Mouse (Mus musculus) hindbrain, embryonic 14.5 days (tissue): Measurements from ENCODE around the gene Defb29. TPM values are rescaled to one million over a fixed set of nuclear protein-coding genes. Genes with fewer than 3 reads are reported as not detected.
A peak's percentile ranks its signal among the peaks of the same experiment; 100 is the strongest.

Experiments
- ATAC-seq: fragments of 200-750 bp; cut with Nextera tagmentation; 2 replicates; pipeline ENCODE4 v1.8.0; 2017; ENCODE audit warnings: moderate number of reproducible peaks, mild to moderate bottlenecking, moderate TSS enrichment, moderate library complexity; ENCODE audit not compliant: low FRiP score
- DNase-seq: peaks from one replicate; pipeline ENCODE4 v3.0.0-alpha.2; 2015; ENCODE audit warnings: low spot score
- H3K27ac ChIP-seq: fragments of 300-500 bp; sonication (generic); 2 replicates; pipeline ENCODE4 v1.5.1; 2014; ENCODE audit warnings: mild to moderate bottlenecking, moderate library complexity
- H3K27me3 ChIP-seq: fragments of 300-500 bp; sonication (generic); 2 replicates; pipeline ENCODE4 v1.6.1; 2014; ENCODE audit warnings: mild to moderate bottlenecking, low read length, mixed read lengths; ENCODE audit not compliant: control insufficient read depth, insufficient read depth
- H3K36me3 ChIP-seq: fragments of 300-500 bp; sonication (generic); replicated peaks from 2 replicates; pipeline ENCODE4 v1.6.1; 2014; ENCODE audit not compliant: control insufficient read depth, insufficient read depth
- H3K4me1 ChIP-seq: fragments of 300-500 bp; sonication (generic); replicated peaks from 2 replicates; pipeline ENCODE4 v1.6.1; 2014; ENCODE audit warnings: antibody characterized with exemption, low read length, mixed read lengths; ENCODE audit not compliant: control insufficient read depth, insufficient read depth
- H3K4me2 ChIP-seq: fragments of 300-500 bp; sonication (generic); replicated peaks from 2 replicates; pipeline ENCODE4 v1.6.1; 2014; ENCODE audit warnings: mild to moderate bottlenecking, moderate library complexity
- H3K4me3 ChIP-seq: fragments of 300-500 bp; sonication (generic); replicated peaks from 2 replicates; pipeline ENCODE4 v1.5.1; 2014; ENCODE audit warnings: mild to moderate bottlenecking, low read length
- H3K9ac ChIP-seq: fragments of 300-500 bp; sonication (generic); 2 replicates; pipeline ENCODE4 v1.6.1; 2014
- H3K9me3 ChIP-seq: fragments of 300-500 bp; sonication (generic); 2 replicates; pipeline ENCODE4 v1.6.1; 2016; ENCODE audit warnings: low read length; ENCODE audit not compliant: control insufficient read depth
- WGBS: fragments of 180-500 bp; shearing (Covaris S2); extraction: QIAGEN DNeasy Blood & Tissue Kit; methylation state at CpG from one replicate; pipeline ENCODE4 v1.1.7; 2014; 5-methylcytosine and 5-hydroxymethylcytosine counted together
- polyA plus RNA-seq: library from polyadenylated mRNA; unstranded; fragments of >200 nt; fragmentation: Nextera tagmentation; extraction: Ambion mirVana; gene quantifications from 2 replicates; pipeline ENCODE4 v1.2.1, GENCODE M21; 2014

Defb29 gene
- polyA plus RNA-seq, 1 experiment from 2014 or later: not detected

DNA sequence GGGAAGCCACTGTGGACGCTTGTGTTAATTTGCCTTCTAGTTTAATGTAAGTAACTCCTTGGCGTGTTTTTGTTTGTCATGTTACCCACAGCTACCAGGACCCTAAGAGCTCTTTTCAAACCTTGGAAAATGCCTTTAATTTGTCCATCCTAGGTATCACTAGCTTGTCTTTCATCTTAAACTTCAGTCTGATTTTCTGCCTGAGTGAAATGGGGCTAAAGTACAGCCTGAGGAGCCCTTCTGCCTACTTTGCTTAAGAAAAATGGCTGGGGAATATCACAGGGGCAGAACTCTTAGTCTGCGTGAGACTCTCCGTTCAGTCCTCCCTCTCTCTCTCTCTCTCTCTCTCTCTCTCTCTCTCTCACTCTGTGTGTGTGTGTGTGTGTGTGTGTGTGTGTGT is 30.0 kb upstream of the Defb29 start:
- Histone ChIP-seq H3K27me3 (no peaks in the 10 kb centered on the region), H3K4me3 (no peak overlapping the region), H3K27ac (no peak overlapping the region), H3K9me3 (no peaks in the 10 kb centered on the region), H3K4me2 (no peak overlapping the region), H3K9ac (no peak overlapping the region), H3K4me1 (no peaks in the 10 kb centered on the region), H3K36me3 (no peaks in the 10 kb centered on the region)
- 90% methylated on average over 4 of the region's 4 CpGs for WGBS
- no peak for ATAC-seq
- no peak for DNase-seq

DNA sequence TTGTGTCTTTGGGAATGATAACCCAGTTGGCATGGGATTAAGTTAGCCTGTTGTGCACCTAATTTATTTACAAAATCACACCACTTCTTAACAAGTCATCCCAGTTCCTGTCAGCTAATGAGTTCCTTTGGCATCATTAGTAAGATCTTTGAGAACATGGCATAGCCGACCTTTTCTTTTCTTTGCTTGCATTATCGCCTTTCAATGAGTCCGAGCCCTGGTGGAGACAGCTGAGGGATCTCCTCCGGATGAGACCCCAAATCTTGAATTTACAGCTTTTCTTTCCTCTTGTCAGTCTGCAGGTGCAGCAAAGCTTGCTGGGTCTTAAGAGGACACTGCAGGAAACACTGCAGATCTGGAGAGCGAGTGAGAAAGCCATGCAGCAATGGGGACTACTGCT is 29.1 kb upstream of the Defb29 start, which contains the start of gene Gm17416:
TSS of gene Gm17416 (plus strand) at position 301 of the 400 bp plus-strand sequence.
- no peaks in the 10 kb centered on the region for H3K36me3 ChIP-seq
- H3K4me2 ChIP-seq: no peak within 1 kb of the TSS
- H3K4me3 ChIP-seq: no peak within 1 kb of the TSS
- H3K27me3 ChIP-seq: no peaks in the 10 kb centered on the region
- 87% methylated on average over 5 of the region's 5 CpGs for WGBS
- H3K27ac ChIP-seq: no peak within 1 kb of the TSS
- no peak for DNase-seq
- no peak within 1 kb of the TSS for H3K9ac ChIP-seq
- no peaks in the 10 kb centered on the region for H3K4me1 ChIP-seq
- no peaks in the 10 kb centered on the region for H3K9me3 ChIP-seq
- ATAC-seq: no peak

DNA sequence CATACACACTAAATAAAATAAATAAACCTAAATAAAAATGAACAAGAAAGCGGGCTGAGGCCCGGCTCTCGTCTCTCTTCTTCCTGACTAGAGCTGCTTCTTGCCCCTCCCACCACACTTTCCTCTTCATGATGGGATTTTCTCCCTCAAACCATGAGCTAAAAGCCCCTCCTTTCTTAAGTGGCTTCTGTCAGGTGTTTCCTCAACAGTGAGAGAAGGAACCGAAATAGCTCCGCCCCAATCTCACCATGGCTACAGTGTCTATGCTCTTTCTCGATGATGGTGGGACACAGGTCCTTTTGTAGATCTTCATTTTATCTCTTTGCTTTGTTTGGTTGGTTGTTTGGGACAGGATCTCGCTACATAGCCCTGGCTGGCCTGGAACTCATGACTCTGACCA is 16.8 kb upstream of the Defb29 start:
- Histone ChIP-seq H3K9me3 (no peaks in the 10 kb centered on the region), H3K27ac (no peak overlapping the region), H3K9ac (no peak overlapping the region), H3K4me2 (no peak overlapping the region), H3K4me1 (0 out of 2 replicates have a peak, but pooled peaks cover 4% of the 10 kb centered on the region), H3K27me3 (no peaks in the 10 kb centered on the region), H3K4me3 (no peak overlapping the region), H3K36me3 (no peaks in the 10 kb centered on the region)
- 91% methylated on average over 7 of the region's 7 CpGs for WGBS
- ATAC-seq (no peak), DNase-seq (no peak)

DNA sequence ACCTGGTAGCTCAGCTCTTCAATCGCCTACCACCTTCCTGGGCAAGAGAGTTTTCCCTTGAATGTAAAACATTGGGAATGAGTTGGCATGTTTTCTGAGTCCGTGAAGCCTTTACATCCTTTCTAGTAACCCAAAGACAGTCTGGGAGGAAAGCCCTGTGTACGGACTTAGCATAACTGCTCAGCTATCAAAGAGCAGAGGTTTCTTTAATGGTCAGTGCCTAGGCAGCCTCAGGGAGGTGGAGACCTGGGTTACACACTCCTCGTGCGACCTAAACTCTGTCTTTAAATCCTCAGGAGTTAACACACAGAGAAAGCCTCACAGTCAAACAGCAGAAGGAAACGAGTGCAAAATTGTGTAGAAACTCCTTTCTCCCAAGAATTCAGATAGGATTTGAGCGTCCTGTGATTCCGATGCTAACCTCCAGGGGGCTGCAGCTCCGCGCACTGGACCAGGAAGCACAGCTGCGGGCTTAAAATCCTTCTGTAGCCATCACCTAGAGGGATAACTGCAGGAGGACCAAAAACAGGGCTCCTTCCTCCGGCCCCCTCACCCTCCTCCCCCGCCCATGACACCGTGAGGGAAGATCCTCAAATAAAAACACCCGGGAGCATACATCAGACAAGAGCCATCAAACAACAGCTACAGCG is 14.0 kb upstream of the Defb29 start:
- 0 out of 2 replicates have a peak, but pooled peaks cover 4% of the 10 kb centered on the region for H3K4me1 ChIP-seq
- H3K4me3 ChIP-seq: no peak overlapping the region
- H3K9ac ChIP-seq: no peak overlapping the region
- DNase-seq: peak; percentile 82
- H3K9me3 ChIP-seq: no peaks in the 10 kb centered on the region
- ATAC-seq: no peak
- H3K4me2 ChIP-seq: peak overlapping the region; percentile 31
- no peaks in the 10 kb centered on the region for H3K36me3 ChIP-seq
- 13% methylated on average over 16 of the region's 16 CpGs for WGBS
- H3K27me3 ChIP-seq: no peaks in the 10 kb centered on the region
- H3K27ac ChIP-seq: no peak overlapping the region

DNA sequence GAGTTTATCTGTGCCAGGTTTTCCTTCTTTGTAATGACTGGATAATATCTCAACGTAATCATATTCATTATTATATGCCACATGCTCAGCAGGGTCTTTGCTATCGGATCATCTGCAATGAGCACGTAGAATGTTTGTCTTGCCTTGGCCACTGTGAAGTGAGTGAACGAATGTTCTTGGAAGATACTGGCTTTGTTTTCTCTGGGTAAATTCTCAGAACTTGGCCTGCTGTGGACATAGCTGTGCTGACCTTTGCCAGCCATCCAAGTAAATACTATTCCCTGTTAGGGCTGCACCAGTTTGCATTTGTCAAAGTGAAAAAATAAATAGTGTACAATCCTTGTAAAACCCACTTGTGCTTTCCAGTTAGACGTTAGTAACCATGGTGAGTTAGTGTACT is 8.2 kb upstream of the Defb29 start:
- H3K4me3 ChIP-seq: no peak overlapping the region
- no peaks in the 10 kb centered on the region for H3K9me3 ChIP-seq
- no peak overlapping the region for H3K27ac ChIP-seq
- H3K36me3 ChIP-seq: no peaks in the 10 kb centered on the region
- H3K4me2 ChIP-seq: no peak overlapping the region
- no peak overlapping the region for H3K9ac ChIP-seq
- ATAC-seq: no peak
- no peaks in the 10 kb centered on the region for H3K27me3 ChIP-seq
- WGBS: 71% methylated on average over 5 of the region's 5 CpGs
- no peak for DNase-seq
- H3K4me1 ChIP-seq: no peaks in the 10 kb centered on the region

DNA sequence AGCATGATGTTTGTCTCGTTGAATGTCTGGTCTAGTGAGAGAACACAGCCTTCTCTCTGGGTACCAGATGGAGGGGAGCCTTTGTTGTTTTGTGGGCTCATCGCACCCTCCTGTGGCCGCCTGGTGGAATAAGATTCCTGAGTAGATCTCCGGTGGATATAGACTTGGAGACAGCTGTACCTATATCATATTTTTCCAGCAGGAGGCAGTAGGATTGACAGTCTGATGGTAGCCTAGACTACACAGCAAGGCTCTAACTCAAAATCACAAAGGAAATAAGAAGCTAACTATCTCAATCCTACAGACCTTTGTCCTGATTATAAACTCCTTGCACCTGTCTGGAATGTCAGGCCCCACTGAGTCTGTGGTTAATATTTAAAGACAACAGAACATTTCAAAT is 4.8 kb upstream of the Defb29 start:
- Histone ChIP-seq H3K4me2 (no peak overlapping the region), H3K4me1 (no peaks in the 10 kb centered on the region), H3K9ac (no peak overlapping the region), H3K9me3 (no peaks in the 10 kb centered on the region), H3K4me3 (no peak overlapping the region), H3K27ac (no peak overlapping the region), H3K36me3 (no peaks in the 10 kb centered on the region), H3K27me3 (no peaks in the 10 kb centered on the region)
- WGBS: 30% methylated on average over 4 of the region's 4 CpGs
- peak; percentile 45 for DNase-seq
- no peak; the same call in 1 of the 2 replicates for ATAC-seq

DNA sequence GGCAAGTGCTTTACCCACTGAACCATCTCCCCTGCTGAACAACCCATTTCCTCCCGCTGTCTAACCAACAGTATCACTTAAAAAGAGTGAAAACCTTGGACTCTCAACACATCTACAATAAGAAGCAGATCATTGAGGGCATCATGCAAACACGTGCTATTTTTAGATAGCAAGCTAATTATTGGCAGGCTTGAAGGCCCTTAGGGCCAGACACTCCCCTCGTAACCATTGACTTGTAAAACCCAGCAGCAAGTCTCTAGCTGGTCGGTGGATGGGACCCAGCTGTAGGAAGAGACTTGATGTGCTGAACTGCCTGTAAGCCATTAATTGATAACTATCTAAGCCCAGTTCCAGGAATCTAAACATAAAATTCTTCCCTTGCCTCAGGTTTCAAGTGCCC is 3.6 kb upstream of the Defb29 start:
- no peak overlapping the region for H3K27ac ChIP-seq
- no peaks in the 10 kb centered on the region for H3K9me3 ChIP-seq
- no peaks in the 10 kb centered on the region for H3K4me1 ChIP-seq
- no peaks in the 10 kb centered on the region for H3K36me3 ChIP-seq
- H3K4me2 ChIP-seq: no peak overlapping the region
- ATAC-seq (no peak), DNase-seq (no peak)
- H3K4me3 ChIP-seq: no peak overlapping the region
- H3K9ac ChIP-seq: no peak overlapping the region
- WGBS: 79% methylated on average over 4 of the region's 4 CpGs
- no peaks in the 10 kb centered on the region for H3K27me3 ChIP-seq

DNA sequence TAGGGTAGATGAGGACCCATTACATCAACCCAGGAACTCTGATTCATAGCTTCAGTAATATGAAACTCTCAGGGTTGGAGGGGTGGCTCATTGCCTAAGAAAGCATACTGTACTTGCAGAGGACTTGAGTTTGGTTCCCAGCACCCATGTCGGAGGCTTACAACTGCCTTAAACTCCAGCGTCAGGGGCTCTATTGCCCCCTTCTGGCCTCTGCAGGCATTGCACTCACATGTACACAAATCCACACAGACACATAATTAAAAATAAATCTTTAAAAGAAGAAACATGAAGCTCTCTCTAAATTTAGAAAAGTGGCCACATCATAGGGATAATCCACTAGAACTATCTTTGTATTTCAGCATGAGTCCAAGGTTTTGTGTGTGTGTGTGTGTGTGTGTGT is 3.0 kb upstream of the Defb29 start:
- H3K4me3 ChIP-seq: no peak overlapping the region
- whole genome bisulfite sequencing: 76% methylated on average over 2 of the region's 2 CpGs

DNA sequence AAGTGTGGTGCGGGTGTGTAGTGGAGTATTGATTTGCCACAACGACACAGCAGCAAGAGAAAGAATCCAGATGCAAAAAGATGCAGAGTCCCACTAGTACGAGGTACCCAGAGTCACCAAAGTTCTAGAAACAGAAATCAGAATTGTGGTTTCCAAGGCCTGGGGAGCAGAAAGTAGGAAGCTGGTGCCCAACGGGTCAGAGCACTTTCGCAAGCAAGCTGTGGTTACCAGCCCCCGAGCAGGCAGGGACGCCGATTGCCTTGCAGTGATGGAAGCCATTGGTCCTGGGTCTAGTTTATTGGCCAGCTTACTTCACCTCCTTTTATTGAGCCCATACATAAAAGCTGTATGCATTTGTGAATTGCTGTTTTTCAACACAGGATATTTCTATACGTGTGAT is 2.1 kb upstream of the Defb29 start:
- Histone ChIP-seq H3K9me3 (no peaks in the 10 kb centered on the region), H3K4me1 (no peaks in the 10 kb centered on the region), H3K27me3 (no peaks in the 10 kb centered on the region), H3K27ac (no peak overlapping the region), H3K4me3 (no peak overlapping the region), H3K9ac (no peak overlapping the region), H3K4me2 (no peak overlapping the region), H3K36me3 (no peaks in the 10 kb centered on the region)
- ATAC-seq: no peak
- 90% methylated on average over 9 of the region's 9 CpGs for WGBS
- no peak for DNase-seq

More for the DNA sequence above, 3.0 kb upstream of the Defb29 start:
- Histone ChIP-seq H3K36me3 (no peaks in the 10 kb centered on the region), H3K4me1 (no peaks in the 10 kb centered on the region), H3K27me3 (no peaks in the 10 kb centered on the region), H3K9ac (no peak overlapping the region), H3K9me3 (no peaks in the 10 kb centered on the region), H3K27ac (no peak overlapping the region), H3K4me2 (no peak overlapping the region)
- no peak for ATAC-seq
- DNase-seq: no peak

DNA sequence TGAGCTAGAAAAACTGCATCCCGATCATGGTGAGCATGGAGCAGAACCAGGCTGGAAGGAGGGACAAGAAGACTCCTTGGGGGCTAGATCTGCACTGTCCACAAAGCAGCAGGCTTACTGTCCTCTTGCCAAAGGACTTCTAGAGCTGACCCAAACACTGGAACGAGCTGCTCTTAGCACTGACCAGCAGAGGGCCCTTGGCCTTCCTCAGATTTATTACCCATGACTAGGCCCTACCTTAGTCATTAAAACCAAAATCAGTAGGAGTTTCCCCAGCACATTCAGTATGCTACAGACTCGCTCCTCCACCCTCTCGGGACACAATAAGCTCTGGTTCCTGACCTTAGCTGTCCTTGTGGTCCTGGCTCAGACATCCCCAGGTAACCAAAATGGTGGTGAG is 21.9 kb downstream of the Defb29 start, which contains the start of gene Defb28:
TSS of gene Defb28 (plus strand) at position 275 of the 400 bp plus-strand sequence.
- Histone ChIP-seq H3K27ac (no peak within 1 kb of the TSS), H3K4me2 (no peak within 1 kb of the TSS), H3K9ac (no peak within 1 kb of the TSS), H3K4me3 (no peak within 1 kb of the TSS), H3K9me3 (no peaks in the 10 kb centered on the region), H3K27me3 (no peaks in the 10 kb centered on the region), H3K36me3 (no peaks in the 10 kb centered on the region), H3K4me1 (no peaks in the 10 kb centered on the region)
- ATAC-seq (no peak), DNase-seq (no peak)
- 75% methylated on average over 4 of the region's 4 CpGs for WGBS
